Mouse (Mus musculus): ENCODE data around the gene Anks1b.
"Not testable (repeated sequence)": the region's sequence is repeated elsewhere in the genome, so short reads cannot be mapped to it uniquely, and the experiment has no call there.

The Anks1b gene

GRCm38 (mm10) chr10:90596142-90596541 lies 722.8 kb downstream of the Anks1b start:
- no peak for DNase-seq

GRCm38 (mm10) chr10:90596576-90596975 lies 723.3 kb downstream of the Anks1b start:
- no peak for DNase-seq

DNA sequence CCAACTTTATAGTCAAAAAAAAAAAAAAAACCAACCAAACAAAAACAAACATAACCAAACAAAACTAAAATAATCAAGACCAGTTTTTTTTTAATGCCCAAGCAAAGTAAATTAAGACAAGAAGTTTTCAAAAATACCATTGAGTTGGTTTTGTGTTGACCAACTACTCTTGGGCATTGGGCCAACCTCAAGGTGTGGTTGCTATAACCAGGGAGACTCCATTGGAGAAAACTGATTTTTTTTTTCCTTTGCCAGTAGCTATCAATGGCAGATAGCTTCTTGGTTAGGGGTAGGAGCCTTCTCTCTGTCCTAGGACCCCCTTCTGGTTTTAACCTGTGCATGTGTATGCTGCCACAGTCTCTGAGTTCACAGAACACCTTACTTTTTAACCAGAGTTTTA lies 725.8 kb downstream of the Anks1b start:
- no peak for DNase-seq

- DNase-seq, result no peak
Measured at GRCm38 (mm10) chr10:90599726-90600531, 726.6 kb downstream of the Anks1b start.

GRCm38 (mm10) chr10:90607586-90607985 lies 734.3 kb downstream of the Anks1b start:
- DNase-seq, result no peak

DNA sequence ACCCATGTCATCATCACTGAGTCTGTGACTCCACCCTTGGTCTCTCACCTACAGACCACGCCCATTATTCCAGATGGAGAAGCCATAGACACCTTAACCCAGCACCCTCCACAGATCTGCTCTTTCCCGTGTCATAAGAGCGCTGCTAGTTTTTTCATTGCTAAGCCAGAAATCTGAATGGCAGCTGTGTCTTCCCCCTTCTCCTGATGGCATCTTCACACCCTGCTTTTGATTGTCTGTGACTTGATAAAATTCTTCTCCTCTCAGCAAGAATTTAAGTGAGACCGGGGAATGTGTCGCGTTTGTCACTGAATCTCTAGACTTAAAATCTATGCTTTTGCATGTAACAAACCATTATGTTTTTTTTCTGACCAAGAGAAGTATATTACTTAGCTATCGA lies 736.1 kb downstream of the Anks1b start:
- no peak for DNase-seq

DNA sequence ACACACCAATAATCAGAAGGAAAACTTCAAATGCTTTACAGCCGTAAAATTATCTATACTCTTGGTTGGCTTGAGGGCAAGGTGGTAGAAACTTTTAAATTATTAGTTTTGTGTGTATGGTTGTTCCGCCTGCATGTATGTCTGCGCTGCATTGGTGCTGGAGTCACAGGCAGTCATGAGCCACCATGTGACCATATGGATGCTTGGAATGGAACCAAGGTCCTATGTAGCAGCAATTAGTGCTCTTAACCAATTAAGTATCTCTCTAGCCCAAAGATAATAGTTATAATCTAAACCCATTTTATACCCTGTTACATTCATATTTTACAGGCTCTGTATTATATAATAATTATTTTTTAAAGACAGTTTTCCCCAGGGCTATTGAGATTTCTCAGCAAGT lies 739.7 kb downstream of the Anks1b start:
- no peak for DNase-seq

- DNase-seq, result no peak
Measured at GRCm38 (mm10) chr10:90615196-90615595, 741.9 kb downstream of the Anks1b start.

DNA sequence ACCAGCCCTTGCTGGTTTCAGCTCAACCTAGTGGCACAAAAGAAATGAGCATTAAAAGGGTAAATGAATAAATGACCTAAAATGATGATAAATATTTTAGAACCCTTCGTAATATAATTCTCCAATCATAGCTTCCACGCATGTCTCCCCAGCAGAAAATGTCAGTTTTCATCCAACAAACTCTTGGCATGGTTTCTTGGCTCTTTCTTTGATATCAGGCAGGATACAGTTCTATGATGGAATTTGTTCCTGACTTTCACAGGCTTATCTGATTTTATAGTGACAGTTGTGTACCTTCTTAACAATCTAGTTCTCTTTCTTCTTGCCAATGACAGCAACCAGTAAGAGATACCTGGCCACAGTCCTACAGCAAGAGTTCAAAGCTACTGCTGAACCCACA lies 743.3 kb downstream of the Anks1b start:
- no peak for DNase-seq

- no peak for DNase-seq
Measured at GRCm38 (mm10) chr10:90617664-90618296, 744.5 kb downstream of the Anks1b start.

GRCm38 (mm10) chr10:90627532-90627931 lies 754.2 kb downstream of the Anks1b start:
- DNase-seq, result no peak

GRCm38 (mm10) chr10:90630099-90630698 lies 756.9 kb downstream of the Anks1b start:
- no peak for DNase-seq

- not testable (repeated sequence) for DNase-seq
Measured at GRCm38 (mm10) chr10:90630794-90631193, 757.5 kb downstream of the Anks1b start.

DNA sequence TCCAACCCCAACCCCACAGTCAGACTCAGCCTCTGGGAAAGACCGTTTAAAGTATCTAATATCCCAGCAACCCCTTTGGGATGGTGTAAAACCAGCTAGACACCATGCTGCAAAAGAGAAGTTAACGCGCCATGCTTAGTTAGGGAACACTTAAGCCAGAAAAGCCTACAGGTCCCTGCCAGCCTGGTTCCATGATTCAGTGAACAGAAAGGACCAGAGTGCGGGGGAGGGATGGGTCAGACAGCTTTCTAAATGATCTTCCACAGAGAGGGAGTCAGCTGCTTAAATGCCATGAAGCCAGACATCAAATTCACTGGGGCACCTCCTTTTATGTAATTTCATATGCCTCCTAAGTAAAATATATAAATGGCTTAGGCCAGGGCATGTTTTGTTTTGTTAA lies 764.0 kb downstream of the Anks1b start:
- no peak for DNase-seq

- no peak for DNase-seq
Measured at GRCm38 (mm10) chr10:90649681-90650080, 776.4 kb downstream of the Anks1b start.

GRCm38 (mm10) chr10:90657416-90658120 lies 784.3 kb downstream of the Anks1b start:
- DNase-seq, result no peak

GRCm38 (mm10) chr10:90666746-90667145 lies 793.4 kb downstream of the Anks1b start:
- DNase-seq, result no peak

DNA sequence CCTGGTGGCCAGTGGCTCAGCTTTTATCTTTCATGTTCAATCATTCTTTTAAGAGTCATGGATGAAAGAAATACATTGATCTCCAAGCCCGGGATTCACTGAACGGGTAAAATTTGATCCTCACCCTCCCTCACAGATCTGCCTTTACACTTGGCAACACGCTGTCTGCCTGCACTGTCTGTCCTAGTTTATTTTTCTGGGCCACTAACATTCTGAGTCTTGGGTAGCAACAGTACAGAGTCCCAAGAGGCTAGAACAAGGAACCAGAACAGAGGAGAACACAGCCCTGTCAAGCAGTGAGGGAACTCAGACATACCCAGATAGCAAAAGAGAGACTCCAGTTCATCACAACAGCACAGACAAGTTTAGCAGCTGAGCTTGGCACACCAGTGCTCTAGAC lies 797.0 kb downstream of the Anks1b start:
- DNase-seq, result no peak

DNA sequence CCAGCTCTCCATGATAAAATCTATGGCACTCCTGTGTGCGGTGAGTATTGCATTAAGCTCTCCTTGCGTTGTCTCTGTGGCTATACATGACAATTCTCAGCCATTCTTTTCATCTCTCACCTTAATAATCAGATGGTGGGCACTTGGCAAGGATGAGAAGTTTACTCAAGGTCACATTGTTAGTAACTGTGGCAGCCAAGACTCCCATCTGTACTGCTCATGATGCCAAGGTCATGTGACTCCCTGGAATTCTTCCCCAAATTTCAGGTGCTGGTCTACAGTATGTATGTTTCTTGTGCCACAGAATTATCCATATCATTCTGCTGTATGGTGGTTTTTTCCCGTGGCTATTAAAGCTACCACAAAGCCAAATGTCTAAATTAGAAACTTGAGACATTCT lies 798.8 kb downstream of the Anks1b start:
- no peak for DNase-seq

DNA sequence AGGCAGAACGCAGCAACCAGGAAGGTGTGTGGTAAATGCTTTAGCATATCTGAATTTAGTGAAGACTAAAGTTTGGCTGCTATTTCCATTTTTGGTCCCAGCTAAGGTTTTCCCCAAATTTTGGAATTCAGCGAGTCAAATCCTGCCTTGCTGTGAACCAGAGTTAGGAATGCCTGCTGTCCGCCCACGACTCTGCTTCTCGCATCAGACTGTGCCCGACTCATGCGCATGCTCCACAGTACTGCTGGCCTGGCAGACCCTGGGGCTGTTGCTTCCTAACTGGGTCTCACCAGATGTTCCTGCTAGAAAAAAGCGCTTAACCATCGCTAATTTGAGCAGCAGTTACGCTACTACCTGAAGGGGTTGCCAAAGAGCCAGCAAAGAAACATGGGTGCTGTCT lies 801.1 kb downstream of the Anks1b start:
- no peak for DNase-seq

DNA sequence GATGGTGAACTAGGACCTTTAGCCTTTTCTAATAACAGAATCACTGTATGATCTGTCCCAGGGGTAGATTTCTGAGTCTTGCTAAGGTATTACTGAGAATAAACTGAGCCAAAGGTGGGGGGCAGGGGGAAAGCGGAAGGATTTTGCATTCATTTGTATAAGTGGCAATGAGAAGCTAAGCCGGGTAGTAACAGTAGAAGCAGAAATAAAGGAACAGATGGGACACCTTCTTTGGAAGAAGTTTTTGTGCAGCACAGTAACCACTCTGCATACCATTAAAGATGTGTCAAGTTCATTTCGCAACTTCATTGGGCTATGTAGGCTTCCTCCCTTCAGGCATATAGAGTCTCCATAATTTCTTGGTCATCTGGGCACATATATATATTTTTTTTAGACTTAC lies 804.1 kb downstream of the Anks1b start:
- no peak for DNase-seq

DNA sequence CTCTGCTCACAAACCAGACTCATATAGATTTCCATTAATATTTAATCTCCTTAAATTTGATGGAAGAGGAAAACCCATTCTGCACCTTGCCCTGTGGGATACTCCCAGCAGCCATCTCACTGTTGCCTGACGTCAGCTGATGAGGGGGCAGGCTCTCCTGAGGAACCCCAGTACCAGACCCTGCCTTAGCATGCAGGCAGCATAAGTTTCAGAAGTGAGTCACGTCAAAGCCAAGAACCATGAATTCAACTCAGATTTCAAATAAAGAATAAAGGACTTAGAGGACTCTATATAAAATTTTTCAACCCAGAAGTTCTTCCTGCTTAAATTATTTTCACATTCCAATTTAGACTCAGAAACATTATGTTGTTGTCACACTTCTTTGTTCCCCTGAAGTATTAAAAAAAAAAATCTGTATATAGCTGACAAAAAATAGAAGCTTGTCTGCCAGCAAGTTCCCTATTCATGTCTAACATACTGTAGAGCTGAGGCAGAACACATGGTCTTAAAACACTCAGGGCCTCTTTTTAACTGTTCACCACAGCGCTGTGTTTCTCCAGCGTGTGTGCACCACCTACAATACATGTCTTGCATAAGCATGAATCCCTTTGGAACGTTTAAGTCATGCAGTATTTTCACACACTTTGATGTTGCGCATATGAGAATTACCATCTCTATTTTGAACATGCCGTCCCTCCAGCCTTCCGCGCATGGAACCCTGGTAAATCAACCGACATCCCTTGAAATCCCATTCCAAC lies 806.6 kb downstream of the Anks1b start:
- DNase-seq, result no peak

- DNase-seq, result no peak
Measured at GRCm38 (mm10) chr10:90683813-90684212, 810.5 kb downstream of the Anks1b start.
